Mouse (Mus musculus): ENCODE data around the gene Tbcel. TPM values are rescaled to one million over a fixed set of nuclear protein-coding genes. Genes with fewer than 3 reads are reported as not detected.

Tbcel gene
- polyA plus RNA-seq, 1 experiment from 2014 or later: 3.9 TPM

DNA sequence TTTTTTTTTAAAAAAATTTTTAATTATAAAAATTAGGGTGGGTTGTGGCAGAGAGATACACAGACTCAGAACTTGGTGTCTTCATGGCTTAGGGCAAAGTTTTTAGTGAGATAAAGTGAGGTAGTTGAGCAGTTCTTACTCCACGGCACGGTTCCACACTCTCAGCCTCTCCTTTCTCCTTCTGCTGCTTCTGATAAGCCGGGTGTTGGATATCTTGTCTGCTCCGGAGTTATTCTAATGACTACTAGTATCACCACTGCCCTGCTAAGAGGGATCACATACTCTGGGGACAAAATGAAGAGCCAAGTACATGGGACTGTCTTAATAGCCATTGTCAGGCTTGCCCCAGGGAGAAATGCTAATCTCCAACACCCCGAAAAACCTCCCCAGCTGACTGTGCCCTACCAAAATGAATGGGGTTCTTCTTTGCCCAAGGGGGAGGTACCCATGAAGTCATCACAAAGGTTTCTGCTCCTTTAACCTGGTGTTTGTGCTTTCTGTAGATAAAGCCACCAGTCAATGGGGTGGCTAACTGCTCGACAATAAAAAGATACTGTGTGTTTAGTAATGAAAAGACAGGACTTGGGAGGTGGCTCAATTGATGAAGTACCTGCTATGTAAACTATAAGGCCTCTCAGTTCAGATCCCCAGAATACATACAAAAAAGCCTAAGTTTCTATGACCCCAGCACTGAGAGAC lies 135.8 kb downstream of the Tbcel start:
- no peak overlapping the region for H3K27ac ChIP-seq (ENCODE audit: low read length)
- H3K9ac ChIP-seq (ENCODE audit: low read depth, low read length): no peak overlapping the region
- WGBS: 79% methylated on average over 6 of the region's 6 CpGs
- H3K4me1 ChIP-seq (ENCODE audit: control insufficient read depth, insufficient read depth, low read length): no peaks in the 10 kb centered on the region
- no peak overlapping the region for H3K4me2 ChIP-seq (ENCODE audit: low read length)
- no peaks in the 10 kb centered on the region for H3K9me3 ChIP-seq (replicated peaks; ENCODE audit: control insufficient read depth, low read length, poor library complexity, severe bottlenecking)
- no peaks in the 10 kb centered on the region for H3K27me3 ChIP-seq (ENCODE audit: control insufficient read depth, insufficient read depth, low read depth, low read length)
- no peak for ATAC-seq
- H3K36me3 ChIP-seq (ENCODE audit: control insufficient read depth, insufficient read depth, low read length): no peaks in the 10 kb centered on the region
- H3K4me3 ChIP-seq (ENCODE audit: low read depth, low read length): no peak overlapping the region

Small RNA genes within 50 kb of the gene (microRNA-seq; reads per million reads assigned to microRNA genes)
- gene Gm44311: not detected

Other genes starting within 250 kb of the Tbcel start
- gene Sc5d, start 243.6 kb downstream of the Tbcel start, polyA plus RNA-seq (2015; fragmentation: Nextera tagmentation; extraction: Ambion mirVana): 88.3 and 90.2 TPM in 2 replicates
- gene Tecta, start 107.9 kb downstream of the Tbcel start, polyA plus RNA-seq (2015; fragmentation: Nextera tagmentation; extraction: Ambion mirVana): 0.57 and 0.87 TPM in 2 replicates

All from midbrain, embryonic 16.5 days (tissue).